Mouse (Mus musculus) MEL (cell line): ENCODE data around the gene Rtn2.

Experiments used
- BHLHE40 ChIP-seq: IDR thresholded peaks from 2 replicates; pipeline ENCODE4 v1.6.1; 2012; ENCODE audit warnings: low read depth, mild to moderate bottlenecking, inconsistent platforms, low read length, improper control_type of control experiment, borderline replicate concordance
- ELF1 ChIP-seq: IDR thresholded peaks from 2 replicates; pipeline ENCODE4 v1.6.1; 2014; ENCODE audit warnings: low read depth, mild to moderate bottlenecking, inconsistent platforms, low read length, improper control_type of control experiment, moderate library complexity

DNA sequence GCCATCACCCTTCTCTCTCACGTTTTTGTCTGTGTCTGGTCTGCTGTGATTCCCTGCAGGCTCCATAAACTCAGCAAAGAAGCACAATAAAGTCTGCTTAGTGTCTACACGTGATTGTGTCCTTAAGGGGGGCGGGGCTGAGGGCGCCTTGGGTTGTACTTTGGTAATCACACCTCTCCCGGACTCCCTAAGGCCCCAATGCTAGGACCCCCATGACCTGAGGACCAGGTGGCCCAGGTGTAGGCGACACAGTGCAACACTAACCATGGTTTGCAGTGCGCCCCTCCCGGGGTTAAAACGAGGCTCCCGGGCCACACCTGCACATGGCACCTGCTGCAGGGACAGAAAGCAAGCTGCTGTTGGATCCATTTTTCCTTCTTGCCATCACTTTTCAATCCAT, 58.8 kb downstream of the Rtn2 start:
- TF ChIP-seq ELF1 (no peak), BHLHE40 (no peak)
